29 mouse cellular contexts compared by ENCODE assay signal in genomic region chr3:61133096-61133495, GRCm38 (mm10).
DNase-seq lines count a peak whose midpoint lies in the region; ATAC-seq and TF ChIP-seq lines count a peak whose summit lies in the region.
"Had no signal": no experiment of that assay in that cellular context is flagged by ENCODE, and none has a peak within 500 bp of the region (broad histone marks: within the 10 kb centered on the region; RNA-seq: fewer than 3 reads in every experiment).

No protein-coding gene starts in this region.

- no peaks in the 10 kb centered on the region for H3K79me2 ChIP-seq in macrophage (ENCODE audit: inconsistent target)

- H3K4me3 ChIP-seq in bone marrow macrophage, adult 2 months (ENCODE audit: insufficient read depth, low read length), result no peak overlapping the region
- H3K4me3 ChIP-seq in macrophage (ENCODE audit: inconsistent target), result no peak overlapping the region
- no peak overlapping the region for H3K4me3 ChIP-seq in kidney, adult 2 months (ENCODE audit: insufficient read depth, low read depth, low read length)
- H3K4me3 ChIP-seq in liver, embryonic 11.5 days (ENCODE audit: low read depth, low read length), result no peak overlapping the region
- H3K4me3 ChIP-seq: embryonic facial prominence, embryonic 13.5 days; embryonic facial prominence, embryonic 15.5 days; erythroblast, embryonic 14.5 days; forebrain, embryonic 10.5 days; forebrain, embryonic 12.5 days had no signal

- H3K27ac ChIP-seq in bone marrow macrophage, adult 2 months (ENCODE audit: insufficient read depth, low read depth, low read length), result peak overlapping the region; percentile 83
- H3K27ac ChIP-seq in macrophage, result peak overlapping the region; percentile 41
- no peak overlapping the region for H3K27ac ChIP-seq in kidney, adult 2 months (ENCODE audit: insufficient read depth, low read depth, low read length)
- no peak overlapping the region for H3K27ac ChIP-seq in liver, embryonic 11.5 days (ENCODE audit: low read depth, low read length)
- H3K27ac ChIP-seq: embryonic facial prominence, embryonic 13.5 days; embryonic facial prominence, embryonic 15.5 days; forebrain, embryonic 10.5 days; forebrain, embryonic 12.5 days had no signal

- no peaks in the 10 kb centered on the region for H3K27me3 ChIP-seq in kidney, adult 2 months (replicated peaks; ENCODE audit: control insufficient read depth, insufficient read depth, low read length)
- no peaks in the 10 kb centered on the region for H3K27me3 ChIP-seq in liver, embryonic 11.5 days (replicated peaks; ENCODE audit: control insufficient read depth, insufficient read depth, low read length)
- H3K27me3 ChIP-seq: CH12.LX; embryonic facial prominence, embryonic 13.5 days; embryonic facial prominence, embryonic 15.5 days; forebrain, embryonic 12.5 days had no signal

- 0% methylated on average over 1 of the region's 1 CpGs for WGBS in macrophage (ENCODE audit: missing documents)
- WGBS in kidney, adult 2 months, result 54% methylated on average over 1 of the region's 1 CpGs
- 60% methylated on average over 1 of the region's 1 CpGs for WGBS in liver, embryonic 11.5 days

- H3K36me3 ChIP-seq in macrophage (ENCODE audit: inconsistent target), result no peaks in the 10 kb centered on the region
- no peaks in the 10 kb centered on the region for H3K36me3 ChIP-seq in kidney, adult 2 months (ENCODE audit: control insufficient read depth, insufficient read depth, low read length)
- H3K36me3 ChIP-seq in liver, embryonic 11.5 days (ENCODE audit: control insufficient read depth, insufficient read depth, low read length), result no peaks in the 10 kb centered on the region
- H3K36me3 ChIP-seq: embryonic facial prominence, embryonic 13.5 days; embryonic facial prominence, embryonic 15.5 days; forebrain, embryonic 10.5 days; forebrain, embryonic 12.5 days; G1E had no signal

- H3K9me3 ChIP-seq in liver, embryonic 11.5 days (ENCODE audit: control insufficient read depth, low read length), result no peaks in the 10 kb centered on the region
- H3K9me3 ChIP-seq: embryonic facial prominence, embryonic 13.5 days; embryonic facial prominence, embryonic 15.5 days; forebrain, embryonic 10.5 days; forebrain, embryonic 12.5 days; G1E had no signal

- H3K4me2 ChIP-seq in liver, embryonic 11.5 days, result no peak overlapping the region
- H3K4me2 ChIP-seq: embryonic facial prominence, embryonic 13.5 days; embryonic facial prominence, embryonic 15.5 days; forebrain, embryonic 12.5 days had no signal

- peak; percentile 69 for ATAC-seq in megakaryocyte progenitor cell, adult 5-6 weeks (replicated peaks; ENCODE audit: poor library complexity)
- no peak for ATAC-seq in cerebellum, adult (ENCODE audit: insufficient number of reproducible peaks, low FRiP score, low TSS enrichment)
- ATAC-seq in liver, embryonic 11.5 days (replicated peaks; ENCODE audit: low FRiP score), result no peak
- ATAC-seq: activated CD4-positive, CD25-positive, alpha-beta regulatory T cell, adult 4 months; CD4-positive, CD25-positive, alpha-beta regulatory T cell, adult 4 months; forebrain, embryonic 14.5 days; forebrain, embryonic 16.5 days; Patski had no signal

- H3K9ac ChIP-seq in liver, embryonic 11.5 days (ENCODE audit: low read depth, low read length), result no peak overlapping the region
- H3K9ac ChIP-seq: embryonic facial prominence, embryonic 13.5 days; embryonic facial prominence, embryonic 15.5 days; forebrain, embryonic 12.5 days had no signal

- TF ChIP-seq POLR2A in bone marrow macrophage, adult 2 months (IDR thresholded peaks at IDR 0.05; ENCODE audit: borderline replicate concordance, low read depth, low read length), result no peak
- no peak for TF ChIP-seq POLR2A in kidney, adult 2 months (IDR thresholded peaks at IDR 0.05; ENCODE audit: low read depth, low read length)

- peaks cover 6% of the 10 kb centered on the region for H3K4me1 ChIP-seq in bone marrow macrophage, adult 2 months (ENCODE audit: control insufficient read depth, insufficient read depth, low read length)
- H3K4me1 ChIP-seq in kidney, adult 2 months (ENCODE audit: control insufficient read depth, insufficient read depth, low read length), result no peaks in the 10 kb centered on the region
- H3K4me1 ChIP-seq in liver, embryonic 11.5 days (replicated peaks; ENCODE audit: control insufficient read depth, insufficient read depth, low read length), result no peaks in the 10 kb centered on the region
- H3K4me1 ChIP-seq: embryonic facial prominence, embryonic 13.5 days; embryonic facial prominence, embryonic 15.5 days; forebrain, embryonic 10.5 days; forebrain, embryonic 12.5 days had no signal

- no peak for DNase-seq in kidney, adult 2 months
- DNase-seq in liver, embryonic 11.5 days (ENCODE audit: low spot score), result no peak
- no peak for DNase-seq in lung, postnatal 10 days
- DNase-seq: adrenal gland, adult 8-10 months; adrenal gland, postnatal 14 days; adrenal gland, postnatal 36 days; B cell, adult 2 months; cerebellum, adult 11-12 months; cerebellum, adult 2 months; cerebellum, adult 9-11 months; cerebellum, postnatal 14 days; cerebellum, postnatal 36 days; embryo, embryonic 11 days had no signal

- no peak for TF ChIP-seq CTCF in bone marrow macrophage, adult 2 months (IDR thresholded peaks at IDR 0.05; ENCODE audit: low read depth, low read length)
- TF ChIP-seq CTCF in kidney, adult 2 months (conservative IDR thresholded peaks at IDR 0.05; ENCODE audit: insufficient read depth, insufficient read length, low read depth, low read length), result no peak

Comparison
In these comparisons a context has a peak if more than half of its experiments do, and no peak if none do; other contexts are left out.
1. H3K27ac ChIP-seq: peak in bone marrow macrophage, adult 2 months (single experiment) and macrophage (single experiment); none in kidney, adult 2 months (single experiment) and liver, embryonic 11.5 days (single experiment).